Mouse (Mus musculus) bone marrow, adult 2 months (tissue): Measurements from ENCODE around the gene Lmo2.
A peak's percentile ranks its signal among the peaks of the same experiment; 100 is the strongest.

Source experiments
- CTCF ChIP-seq: fragments of 200-500 bp; IDR thresholded peaks from 2 replicates; pipeline ENCODE4 v1.5.1; 2011; ENCODE audit warnings: low read length, control low read depth; ENCODE audit not compliant: control insufficient read depth, insufficient read depth
- POLR2A ChIP-seq: fragments of 200-500 bp; IDR thresholded peaks from 2 replicates; pipeline ENCODE4 v1.6.1; 2011; ENCODE audit warnings: low read depth, mild to moderate bottlenecking, control low read depth, low read length, borderline replicate concordance; ENCODE audit not compliant: control insufficient read depth

DNA sequence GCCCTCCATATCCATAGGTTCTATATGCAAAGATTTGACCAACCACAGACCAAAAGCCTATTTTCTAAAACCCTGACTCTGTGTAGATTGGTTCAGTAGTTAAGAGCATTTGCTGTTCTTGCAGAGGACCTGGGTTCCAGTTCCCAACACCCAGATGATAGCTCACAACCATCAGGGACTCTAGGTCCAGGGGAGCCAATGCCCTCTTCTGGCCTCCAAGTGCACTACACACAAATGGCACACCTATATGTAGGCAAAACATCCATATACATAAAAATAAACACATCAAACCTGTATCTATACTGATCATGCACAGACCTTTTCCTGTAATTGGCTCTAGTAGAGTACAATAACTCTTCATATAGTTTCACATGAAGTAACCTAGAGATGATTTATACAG lies 33.5 kb downstream of the Lmo2 start:
- TF ChIP-seq CTCF (peak; percentile 45), POLR2A (no peak)
